Mouse (Mus musculus) spleen, postnatal 14 days (tissue): Measurements from ENCODE around the gene Zfp600.
A peak's percentile ranks its signal among the peaks of the same experiment; 100 is the strongest.
"Not testable (repeated sequence)": the region's sequence is repeated elsewhere in the genome, so short reads cannot be mapped to it uniquely, and the experiment has no call there.

Source experiments
- DNase-seq, 2 experiments: peaks; one replicate each; pipeline ENCODE4 v3.0.0; 2021 to 2022; ENCODE audit warnings: low spot score in 2 of 2

Gene Zfp600

DNA sequence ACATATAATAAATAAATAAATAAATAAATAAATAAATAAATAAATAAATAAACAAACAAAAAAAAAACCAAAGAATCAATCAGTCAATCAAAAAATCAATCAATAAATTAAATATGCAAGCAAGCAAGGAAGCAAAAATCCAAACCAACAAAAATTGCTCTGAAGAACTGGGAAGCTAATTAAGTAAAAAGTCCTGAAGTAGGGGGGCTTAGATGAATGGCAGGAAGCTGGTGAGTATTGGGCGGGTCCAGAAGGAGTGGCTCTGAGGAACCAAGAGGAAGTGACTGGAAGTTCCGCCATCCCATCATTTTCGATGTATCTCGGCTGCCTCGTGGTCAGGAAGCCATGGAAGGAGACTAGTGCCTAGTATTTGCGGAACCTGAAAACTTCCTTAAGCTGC lies at the start of gene Zfp600:
Zfp600 (plus strand) TSS at position 301 of the 400 bp plus-strand sequence.
- DNase-seq: not testable (repeated sequence)

DNA sequence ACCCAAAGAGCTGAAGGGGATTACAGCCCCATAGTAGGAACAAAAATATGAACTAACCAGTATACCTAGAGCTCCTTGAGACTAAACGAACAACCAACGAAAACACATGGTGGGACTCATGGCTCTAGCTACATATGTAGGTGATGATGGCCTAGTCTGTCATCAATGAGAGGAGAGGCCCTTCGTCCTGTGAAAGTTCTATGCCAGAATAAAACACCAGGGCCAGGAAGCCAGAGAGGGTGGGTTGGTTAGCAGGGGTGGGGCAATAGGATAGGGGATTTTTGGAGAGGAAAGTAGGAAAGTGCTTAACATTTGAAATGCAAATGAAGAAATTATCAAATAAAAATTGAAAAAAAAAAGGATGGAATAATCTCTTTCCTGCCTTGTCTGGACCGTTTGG lies 6.3 kb downstream of the Zfp600 start:
- DNase-seq: not testable (repeated sequence)

DNA sequence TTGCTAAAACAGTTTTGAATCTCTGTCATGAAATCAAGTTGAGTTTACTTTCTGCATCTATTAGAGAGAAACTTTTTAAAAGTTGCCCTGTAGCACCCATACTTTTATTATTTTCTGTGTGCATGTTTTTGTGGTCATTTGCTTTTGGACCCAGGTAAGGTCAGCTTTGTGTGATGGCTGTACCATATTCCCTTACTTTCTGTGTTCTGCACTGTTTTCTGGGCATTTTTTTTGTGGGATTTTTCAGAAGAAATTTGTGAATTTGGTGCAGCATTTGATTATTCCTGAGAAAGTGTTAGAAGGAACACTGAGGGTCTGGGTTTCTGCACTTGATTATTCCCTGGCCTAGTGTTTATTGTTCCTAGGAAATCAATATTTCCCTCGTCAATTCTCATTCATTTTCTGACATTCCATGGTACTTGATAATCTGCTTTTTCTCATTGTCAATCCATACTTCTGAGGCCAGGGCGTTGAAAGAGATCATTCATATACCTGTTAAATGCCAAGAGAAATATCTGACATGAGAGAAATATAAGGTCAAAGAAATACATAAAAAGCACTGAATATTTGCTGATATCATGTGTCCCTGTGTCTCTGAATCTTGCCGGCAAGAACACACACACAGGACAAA lies 10.7 kb downstream of the Zfp600 start:
- DNase-seq: not testable (repeated sequence)

DNA sequence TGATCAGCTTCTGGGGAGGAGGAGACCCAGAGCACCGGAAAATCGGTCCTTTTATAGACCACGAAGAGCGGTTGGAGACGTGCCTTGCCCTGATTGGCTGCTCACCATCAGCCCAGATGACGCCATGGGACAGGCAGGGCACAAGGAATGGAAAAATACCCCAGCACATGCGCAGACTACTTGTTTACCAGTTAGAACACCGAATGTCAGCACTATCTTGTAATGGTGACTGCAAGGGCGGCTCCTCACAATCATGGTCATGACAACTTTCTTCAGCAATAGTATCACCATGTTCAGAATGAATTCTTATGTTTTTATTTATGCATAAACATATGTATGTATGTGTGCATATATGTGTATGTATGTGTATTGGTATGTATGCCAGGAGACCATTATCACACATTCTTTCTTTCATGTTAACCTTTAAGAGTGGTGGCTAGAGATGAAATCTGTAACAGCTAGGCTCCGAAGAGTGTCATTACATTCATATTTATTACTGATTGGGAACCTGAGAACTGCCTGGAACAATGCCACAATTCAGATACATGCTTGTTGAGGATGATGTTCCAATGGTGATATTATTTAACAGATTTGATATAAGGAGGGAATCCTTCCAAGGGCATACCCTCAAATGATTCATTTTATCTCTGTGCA lies 11.4 kb downstream of the Zfp600 start:
- DNase-seq: peak in 1 of 2 experiments; percentile 16

DNA sequence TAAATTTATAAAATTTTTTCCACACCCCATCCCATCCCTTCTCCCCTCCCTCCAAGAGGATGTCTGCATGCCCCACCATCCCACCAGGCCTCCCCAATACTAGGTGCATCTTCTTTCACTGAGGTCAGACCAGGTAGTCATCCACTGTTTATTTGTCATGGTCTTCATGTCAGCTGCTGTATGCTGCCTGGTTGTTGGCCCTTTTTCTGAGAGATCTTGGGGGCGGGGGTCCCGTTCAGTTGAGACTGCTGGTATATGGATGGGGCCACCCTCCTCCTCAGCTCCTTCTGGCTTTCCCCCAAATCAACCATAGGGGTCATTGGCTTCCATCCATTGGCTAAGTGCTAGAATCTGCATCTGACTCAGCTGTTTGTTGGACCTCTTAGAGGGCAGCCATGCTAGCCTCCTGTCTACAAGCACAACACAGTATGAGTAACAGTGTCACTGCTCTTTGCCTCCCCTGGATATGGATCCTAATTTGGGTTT lies 12.1 kb downstream of the Zfp600 start:
- DNase-seq: not testable (repeated sequence)

DNA sequence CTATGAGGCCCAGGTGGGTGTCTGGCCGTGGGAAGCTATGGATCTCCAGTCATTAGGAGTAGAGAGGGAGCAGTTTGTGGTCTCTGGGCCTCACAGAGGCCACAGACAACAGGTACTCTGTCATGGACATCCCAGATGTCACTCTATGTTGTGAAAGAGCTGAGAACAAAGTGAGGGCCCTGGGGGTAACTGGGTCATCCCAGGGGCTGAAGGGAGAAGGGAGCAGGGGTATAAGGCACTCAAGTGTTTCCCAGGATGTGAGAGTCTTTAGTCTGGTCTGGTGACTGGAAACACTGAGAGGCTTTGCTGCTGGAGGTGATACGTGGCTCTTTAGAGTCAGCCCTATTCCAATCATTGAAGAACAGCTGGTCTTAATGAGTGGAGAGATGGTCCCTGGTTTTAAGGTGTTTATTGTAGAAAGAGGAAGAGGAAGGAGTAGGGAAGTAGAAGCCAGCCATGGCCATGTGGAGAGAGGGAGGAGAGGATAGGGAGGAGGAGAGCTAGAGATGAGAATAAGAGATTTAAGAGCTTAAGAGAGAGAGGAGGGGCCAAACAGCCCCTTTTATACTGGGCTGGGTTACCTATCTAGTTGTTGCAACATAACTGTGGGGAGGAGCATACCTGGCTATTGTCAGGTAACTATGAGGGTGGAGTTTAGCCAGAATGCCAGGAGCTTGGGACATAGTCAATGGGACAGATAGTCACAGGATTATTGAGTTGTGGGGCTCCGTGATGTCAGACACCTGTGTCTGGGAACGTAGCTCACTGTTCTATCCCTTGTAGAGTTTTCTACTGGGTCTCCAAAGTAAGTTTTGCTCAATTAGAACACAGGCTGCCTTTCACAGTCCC lies 17.0 kb downstream of the Zfp600 start:
- DNase-seq: peak; percentile 17 to 30

DNA sequence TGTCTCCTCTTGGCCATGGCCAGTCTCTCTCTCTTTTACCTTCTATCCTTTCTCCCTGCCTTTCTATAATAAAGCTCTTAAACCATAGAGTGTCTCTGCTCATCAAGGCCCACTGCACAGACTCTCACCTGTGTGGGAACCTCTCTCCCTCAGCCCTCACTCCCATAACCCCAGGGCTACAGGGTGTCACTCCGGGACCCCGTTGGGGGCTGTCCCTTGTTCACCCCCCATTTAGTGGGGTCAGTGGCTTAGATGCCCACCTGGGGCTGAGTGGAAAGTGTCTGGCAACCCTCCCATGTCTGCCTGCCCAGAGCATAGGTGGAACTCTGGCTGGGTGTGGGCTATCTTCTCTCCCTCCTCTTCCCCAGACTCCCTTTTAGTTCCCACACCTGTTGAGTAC lies 47.7 kb downstream of the Zfp600 start:
- not testable (repeated sequence) for DNase-seq

DNA sequence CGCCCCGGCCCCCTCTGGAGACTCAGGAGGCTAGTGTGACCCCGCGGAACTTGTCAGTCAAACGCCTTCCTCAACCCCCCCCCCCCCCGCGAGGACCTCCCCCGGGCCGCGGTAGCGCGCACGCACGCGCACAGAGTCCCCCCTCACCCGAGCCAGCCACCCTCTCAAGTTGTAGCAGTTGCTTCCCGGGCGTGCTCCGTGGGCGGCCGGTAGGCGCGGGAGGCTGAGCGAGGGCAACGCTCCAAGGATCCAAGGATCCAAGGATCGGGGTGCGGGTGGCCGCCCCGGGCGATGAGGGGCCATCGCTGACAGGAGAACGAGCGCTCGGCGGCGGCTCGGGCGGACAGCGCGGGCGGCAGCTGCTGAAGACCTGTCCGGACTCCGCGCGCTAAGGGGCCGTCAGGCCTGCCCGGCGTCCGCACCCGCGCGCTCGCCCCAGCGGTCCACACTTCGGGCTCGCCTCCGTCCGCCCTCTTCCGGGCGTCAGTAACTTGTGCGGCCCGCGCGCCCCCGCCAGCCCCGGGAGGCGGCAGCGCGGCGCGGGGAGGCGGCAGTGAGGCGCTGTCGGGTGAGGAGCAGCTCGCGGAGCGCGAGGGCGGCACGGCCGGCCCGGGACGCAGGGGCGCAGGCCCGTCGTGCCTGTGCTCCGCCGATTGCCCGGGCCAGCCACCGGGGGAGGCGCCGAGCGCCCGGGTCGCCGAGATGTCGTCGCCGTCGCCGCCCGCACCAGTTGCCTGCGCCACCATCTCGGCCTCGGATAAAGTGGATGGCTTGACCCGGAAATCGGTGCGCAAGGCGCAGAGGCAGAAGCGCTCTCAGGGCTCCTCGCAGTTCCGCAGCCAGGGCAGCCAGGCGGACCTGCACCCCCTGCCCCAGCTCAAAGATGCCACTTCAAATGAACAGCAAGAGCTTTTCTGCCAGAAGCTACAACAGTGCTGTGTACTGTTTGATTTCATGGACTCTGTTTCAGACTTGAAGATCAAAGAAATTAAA lies 82.9 kb downstream of the Zfp600 start:
- DNase-seq: not testable (repeated sequence)

DNA sequence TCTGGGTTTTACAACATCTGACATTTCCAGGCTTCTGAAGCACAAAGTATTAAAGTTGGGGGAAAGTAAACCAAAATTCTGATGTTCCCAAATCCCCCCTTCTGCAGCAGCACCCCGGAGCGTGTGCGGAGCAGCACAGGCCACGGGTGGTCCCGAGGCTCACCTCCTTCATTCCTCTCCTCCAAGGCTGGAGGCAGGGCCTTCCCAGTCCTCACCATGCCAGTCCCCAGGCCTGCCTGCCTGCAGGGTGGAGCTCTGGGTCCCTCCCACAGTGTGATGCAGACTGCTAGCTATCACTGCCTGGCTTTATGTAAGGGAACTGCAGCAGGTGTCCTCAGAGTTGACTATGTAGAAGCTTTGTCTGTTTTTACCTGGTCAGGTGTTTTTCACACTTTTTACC lies 85.5 kb downstream of the Zfp600 start:
- DNase-seq: peak in 1 of 2 experiments; percentile 7
